23 mouse cellular contexts compared by ENCODE assay signal in genomic region chr9:16292492-16292891, GRCm38 (mm10).
"Had no signal": no experiment of that assay in that cellular context is flagged by ENCODE, and none has a peak within 500 bp of the region (broad histone marks: within the 10 kb centered on the region; RNA-seq: fewer than 3 reads in every experiment).

No protein-coding gene starts in this region.

- ATAC-seq: forebrain, embryonic 16.5 days; hindbrain, embryonic 16.5 days; inflammation-experienced regulatory T-cells, adult 6 months; intestine, embryonic 15.5 days; intestine, postnatal 0 days had no signal

- H3K4me3 ChIP-seq: gastrocnemius, adult 2 months; heart, embryonic 10.5 days; heart, embryonic 12.5 days; hindbrain, embryonic 10.5 days; hindbrain, embryonic 12.5 days; intestine, embryonic 15.5 days; layer of hippocampus, adult 2 months; left cerebral cortex, adult 2 months; limb, embryonic 10.5 days; limb, embryonic 12.5 days had no signal

- H3K9ac ChIP-seq: heart, embryonic 12.5 days; hindbrain, embryonic 12.5 days; hindbrain, embryonic 14.5 days; intestine, embryonic 15.5 days; limb, embryonic 12.5 days had no signal

- H3K36me3 ChIP-seq: heart, embryonic 10.5 days; heart, embryonic 12.5 days; hindbrain, embryonic 10.5 days; hindbrain, embryonic 12.5 days; intestine, embryonic 15.5 days; limb, embryonic 10.5 days; limb, embryonic 12.5 days had no signal

- H3K9me3 ChIP-seq: heart, embryonic 10.5 days; heart, embryonic 12.5 days; hindbrain, embryonic 10.5 days; hindbrain, embryonic 12.5 days; intestine, embryonic 15.5 days; limb, embryonic 10.5 days; limb, embryonic 12.5 days had no signal

- DNase-seq: gastrocnemius, adult 2 months; gastrocnemius, postnatal 10 days; gastrocnemius, postnatal 25 days; heart, adult 18-20 months; heart, postnatal 10 days; heart, postnatal 4 days; kidney, adult 2 months; kidney, postnatal 10 days; kidney, postnatal 25 days had no signal

- H3K4me2 ChIP-seq: heart, embryonic 12.5 days; hindbrain, embryonic 12.5 days; hindbrain, embryonic 14.5 days; intestine, embryonic 15.5 days; limb, embryonic 12.5 days had no signal

- H3K4me1 ChIP-seq: heart, embryonic 10.5 days; heart, embryonic 12.5 days; intestine, embryonic 15.5 days; limb, embryonic 10.5 days; limb, embryonic 12.5 days had no signal

- H3K27me3 ChIP-seq: heart, embryonic 12.5 days; hindbrain, embryonic 12.5 days; intestine, embryonic 15.5 days; limb, embryonic 12.5 days had no signal

- H3K27ac ChIP-seq: gastrocnemius, adult 2 months; heart, embryonic 10.5 days; hindbrain, embryonic 10.5 days; hindbrain, embryonic 12.5 days; hindbrain, embryonic 14.5 days; intestine, embryonic 15.5 days; layer of hippocampus, adult 2 months; left cerebral cortex, adult 2 months; limb, embryonic 10.5 days; limb, embryonic 12.5 days had no signal
